Mouse (Mus musculus) heart, adult 11 months (tissue): ENCODE results near the gene Mertk.

Source experiments
- DNase-seq: peaks from one replicate; pipeline ENCODE4 v3.0.0; 2022

The Mertk gene

GRCm38 (mm10) chr2:128726067-128726466, 27.3 kb downstream of the Mertk start:
- no peak for DNase-seq

- no peak for DNase-seq
Observed at GRCm38 (mm10) chr2:128726626-128727025, 27.9 kb downstream of the Mertk start.

GRCm38 (mm10) chr2:128727552-128727951, 28.8 kb downstream of the Mertk start:
- no peak for DNase-seq

GRCm38 (mm10) chr2:128728066-128728465, 29.3 kb downstream of the Mertk start:
- DNase-seq, result no peak

GRCm38 (mm10) chr2:128729141-128729540, 30.4 kb downstream of the Mertk start:
- no peak for DNase-seq

- no peak for DNase-seq
Observed at GRCm38 (mm10) chr2:128731514-128731913, 32.8 kb downstream of the Mertk start.

GRCm38 (mm10) chr2:128731951-128732350, 33.2 kb downstream of the Mertk start:
- no peak for DNase-seq

GRCm38 (mm10) chr2:128735089-128735488, 36.3 kb downstream of the Mertk start:
- DNase-seq, result no peak

- no peak for DNase-seq
Observed at GRCm38 (mm10) chr2:128737051-128737450, 38.3 kb downstream of the Mertk start.

GRCm38 (mm10) chr2:128737796-128738195, 39.0 kb downstream of the Mertk start:
- no peak for DNase-seq

GRCm38 (mm10) chr2:128738725-128739258, 40.0 kb downstream of the Mertk start:
- peak; percentile 95 for DNase-seq

- peak; percentile 93 for DNase-seq
Observed at GRCm38 (mm10) chr2:128745879-128746620, 47.3 kb downstream of the Mertk start.

- peak; percentile 96 for DNase-seq
Observed at GRCm38 (mm10) chr2:128746621-128747151, 47.9 kb downstream of the Mertk start.

GRCm38 (mm10) chr2:128747433-128748028, 48.8 kb downstream of the Mertk start:
- peak; percentile 96 for DNase-seq

GRCm38 (mm10) chr2:128748171-128748570, 49.4 kb downstream of the Mertk start:
- DNase-seq, result peak; percentile 92

- DNase-seq, result no peak
Observed at GRCm38 (mm10) chr2:128751030-128751429, 52.3 kb downstream of the Mertk start.

- peak; percentile 95 for DNase-seq
Observed at GRCm38 (mm10) chr2:128753295-128753873, 54.6 kb downstream of the Mertk start.

- peak; percentile 94 for DNase-seq
Observed at GRCm38 (mm10) chr2:128755149-128755691, 56.5 kb downstream of the Mertk start.

GRCm38 (mm10) chr2:128758724-128759340, 60.1 kb downstream of the Mertk start:
- peak; percentile 96 for DNase-seq

- no peak for DNase-seq
Observed at GRCm38 (mm10) chr2:128762008-128762407, 63.3 kb downstream of the Mertk start.

GRCm38 (mm10) chr2:128765787-128766186, 67.0 kb downstream of the Mertk start:
- DNase-seq, result peak; percentile 61

GRCm38 (mm10) chr2:128768545-128769247, 69.9 kb downstream of the Mertk start:
- DNase-seq, result peak; percentile 70
